Mouse (Mus musculus): ENCODE results near the gene Bmp5. TPM values are rescaled to one million over a fixed set of nuclear protein-coding genes. Genes with fewer than 3 reads are reported as not detected.
A peak's percentile ranks its signal among the peaks of the same experiment; 100 is the strongest.
"Not testable (repeated sequence)": the region's sequence is repeated elsewhere in the genome, so short reads cannot be mapped to it uniquely, and the experiment has no call there.

Bmp5 gene
- polyA plus RNA-seq, 1 experiment from 2014 or later: 3.7 TPM

- H3K27ac ChIP-seq (replicated peaks; ENCODE audit: low read depth, low read length): no peak overlapping the region
- WGBS: 18% methylated on average over 5 of the region's 5 CpGs
- H3K36me3 ChIP-seq (ENCODE audit: control insufficient read depth, insufficient read depth, low read length): no peaks in the 10 kb centered on the region
- DNase-seq (no peak), ATAC-seq (ENCODE audit: low FRiP score, low TSS enrichment) (no peak)
- no peaks in the 10 kb centered on the region for H3K9me3 ChIP-seq (ENCODE audit: control insufficient read depth, low read length)
- no peaks in the 10 kb centered on the region for H3K27me3 ChIP-seq (ENCODE audit: control insufficient read depth, insufficient read depth, low read length)
- no peak overlapping the region for H3K9ac ChIP-seq (replicated peaks; ENCODE audit: low read length)
- H3K4me1 ChIP-seq (ENCODE audit: control insufficient read depth, insufficient read depth, low read length): no peaks in the 10 kb centered on the region
- no peak overlapping the region for H3K4me2 ChIP-seq (ENCODE audit: low read length)
- H3K4me3 ChIP-seq (replicated peaks; ENCODE audit: low read depth, low read length): no peak overlapping the region
Observed at GRCm38 (mm10) chr9:75780558-75781276, 5.6 kb downstream of the Bmp5 start.

GRCm38 (mm10) chr9:75781600-75781999 lies 6.4 kb downstream of the Bmp5 start:
- Histone ChIP-seq H3K27me3 (ENCODE audit: control insufficient read depth, insufficient read depth, low read length) (no peaks in the 10 kb centered on the region), H3K36me3 (ENCODE audit: control insufficient read depth, insufficient read depth, low read length) (no peaks in the 10 kb centered on the region), H3K4me1 (ENCODE audit: control insufficient read depth, insufficient read depth, low read length) (no peaks in the 10 kb centered on the region), H3K4me3 (replicated peaks; ENCODE audit: low read depth, low read length) (no peak overlapping the region), H3K27ac (replicated peaks; ENCODE audit: low read depth, low read length) (no peak overlapping the region), H3K9ac (replicated peaks; ENCODE audit: low read length) (no peak overlapping the region), H3K4me2 (ENCODE audit: low read length) (no peak overlapping the region), H3K9me3 (ENCODE audit: control insufficient read depth, low read length) (no peaks in the 10 kb centered on the region)
- DNase-seq: peak; percentile 12
- WGBS: 15% methylated on average over 5 of the region's 5 CpGs
- no peak for ATAC-seq (ENCODE audit: low FRiP score, low TSS enrichment)

DNA sequence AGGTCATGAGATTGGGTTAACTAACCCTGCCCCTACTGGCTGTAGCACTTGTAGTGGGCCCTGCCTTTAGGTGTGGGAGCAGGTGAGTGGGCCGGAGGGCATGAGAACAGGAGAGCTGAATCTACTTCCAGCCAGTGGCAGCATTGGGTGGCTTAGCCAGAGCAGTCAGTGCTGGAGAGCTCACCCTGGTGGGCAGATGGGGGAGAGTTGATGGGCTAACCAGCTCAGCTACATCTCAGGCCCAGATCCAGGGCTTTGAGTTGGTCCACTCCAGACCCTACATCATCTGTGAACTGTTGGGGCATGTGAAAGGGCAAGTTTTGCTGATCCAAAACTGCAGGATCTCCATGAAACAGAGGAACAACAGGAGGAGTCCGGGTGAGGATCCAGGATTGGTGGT lies 8.4 kb downstream of the Bmp5 start:
- 89% methylated on average over 2 of the region's 2 CpGs for WGBS
- Histone ChIP-seq H3K27me3 (ENCODE audit: control insufficient read depth, insufficient read depth, low read length) (no peaks in the 10 kb centered on the region), H3K27ac (replicated peaks; ENCODE audit: low read depth, low read length) (no peak overlapping the region), H3K9ac (replicated peaks; ENCODE audit: low read length) (no peak overlapping the region), H3K4me3 (replicated peaks; ENCODE audit: low read depth, low read length) (no peak overlapping the region), H3K9me3 (ENCODE audit: control insufficient read depth, low read length) (no peaks in the 10 kb centered on the region), H3K4me1 (ENCODE audit: control insufficient read depth, insufficient read depth, low read length) (no peaks in the 10 kb centered on the region), H3K4me2 (ENCODE audit: low read length) (no peak overlapping the region), H3K36me3 (ENCODE audit: control insufficient read depth, insufficient read depth, low read length) (no peaks in the 10 kb centered on the region)
- ATAC-seq (ENCODE audit: low FRiP score, low TSS enrichment) (no peak), DNase-seq (no peak)

DNA sequence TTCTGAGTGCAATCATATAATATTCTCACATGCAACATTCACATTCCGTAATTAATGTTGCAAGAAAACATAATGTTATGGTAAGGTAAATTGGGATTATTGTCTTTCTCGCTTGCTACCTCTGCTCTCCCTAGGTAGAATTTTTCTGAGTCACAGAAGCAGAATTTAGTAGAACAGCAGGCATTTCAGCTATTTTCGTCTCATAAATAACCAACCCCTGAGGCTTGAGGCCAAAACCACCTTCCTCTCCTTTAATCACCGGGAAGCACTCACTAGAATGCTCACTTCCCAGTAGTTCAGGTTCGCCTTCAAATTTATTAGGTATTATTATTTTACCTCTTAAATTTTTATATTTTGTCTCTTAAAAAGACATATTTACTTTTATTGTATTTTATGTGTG lies 10.8 kb downstream of the Bmp5 start:
- Histone ChIP-seq H3K4me2 (ENCODE audit: low read length) (no peak overlapping the region), H3K27me3 (ENCODE audit: control insufficient read depth, insufficient read depth, low read length) (no peaks in the 10 kb centered on the region), H3K4me1 (ENCODE audit: control insufficient read depth, insufficient read depth, low read length) (no peaks in the 10 kb centered on the region), H3K9ac (replicated peaks; ENCODE audit: low read length) (no peak overlapping the region), H3K27ac (replicated peaks; ENCODE audit: low read depth, low read length) (no peak overlapping the region), H3K4me3 (replicated peaks; ENCODE audit: low read depth, low read length) (no peak overlapping the region), H3K9me3 (ENCODE audit: control insufficient read depth, low read length) (no peaks in the 10 kb centered on the region), H3K36me3 (ENCODE audit: control insufficient read depth, insufficient read depth, low read length) (no peaks in the 10 kb centered on the region)
- DNase-seq (no peak), ATAC-seq (ENCODE audit: low FRiP score, low TSS enrichment) (no peak)
- WGBS: 93% methylated on average over 5 of the region's 5 CpGs

DNA sequence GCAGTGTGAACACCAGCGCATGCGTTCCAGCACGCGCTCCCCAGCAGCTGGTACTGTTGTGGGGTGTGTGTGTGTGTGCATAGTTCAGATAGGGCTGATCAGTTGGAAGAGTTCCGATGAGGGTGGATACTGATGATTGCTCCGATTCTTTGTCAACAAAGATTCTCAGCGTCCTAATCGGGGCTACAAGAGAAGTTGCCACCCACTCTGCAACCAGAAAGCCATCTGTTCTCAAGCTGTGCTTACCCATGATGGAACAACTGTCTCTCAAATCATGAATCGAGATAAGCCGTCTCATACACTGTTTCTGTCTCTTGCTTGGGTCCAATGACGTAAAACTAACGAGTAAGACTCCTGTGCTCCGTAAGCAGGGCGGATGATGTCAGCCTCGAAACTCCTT lies 12.0 kb downstream of the Bmp5 start:
- H3K27ac ChIP-seq (replicated peaks; ENCODE audit: low read depth, low read length): no peak overlapping the region
- ATAC-seq (ENCODE audit: low FRiP score, low TSS enrichment) (no peak), DNase-seq (no peak)
- no peaks in the 10 kb centered on the region for H3K36me3 ChIP-seq (ENCODE audit: control insufficient read depth, insufficient read depth, low read length)
- H3K4me2 ChIP-seq (ENCODE audit: low read length): no peak overlapping the region
- H3K4me1 ChIP-seq (ENCODE audit: control insufficient read depth, insufficient read depth, low read length): no peaks in the 10 kb centered on the region
- no peaks in the 10 kb centered on the region for H3K9me3 ChIP-seq (ENCODE audit: control insufficient read depth, low read length)
- H3K4me3 ChIP-seq (replicated peaks; ENCODE audit: low read depth, low read length): no peak overlapping the region
- H3K27me3 ChIP-seq (ENCODE audit: control insufficient read depth, insufficient read depth, low read length): no peaks in the 10 kb centered on the region
- WGBS: 94% methylated on average over 15 of the region's 15 CpGs
- no peak overlapping the region for H3K9ac ChIP-seq (replicated peaks; ENCODE audit: low read length)

- ATAC-seq (ENCODE audit: low FRiP score, low TSS enrichment): no peak
Observed at GRCm38 (mm10) chr9:75789879-75790428, 14.8 kb downstream of the Bmp5 start.

GRCm38 (mm10) chr9:75804940-75805339 lies 29.8 kb downstream of the Bmp5 start:
- 91% methylated on average over 6 of the region's 6 CpGs for WGBS
- no peak for ATAC-seq (ENCODE audit: low FRiP score, low TSS enrichment)
- H3K27ac ChIP-seq (replicated peaks; ENCODE audit: low read depth, low read length): no peak overlapping the region
- H3K9me3 ChIP-seq (ENCODE audit: control insufficient read depth, low read length): no peaks in the 10 kb centered on the region
- no peaks in the 10 kb centered on the region for H3K4me1 ChIP-seq (ENCODE audit: control insufficient read depth, insufficient read depth, low read length)
- H3K4me3 ChIP-seq (replicated peaks; ENCODE audit: low read depth, low read length): no peak overlapping the region
- no peak for DNase-seq
- no peaks in the 10 kb centered on the region for H3K36me3 ChIP-seq (ENCODE audit: control insufficient read depth, insufficient read depth, low read length)
- no peak overlapping the region for H3K9ac ChIP-seq (replicated peaks; ENCODE audit: low read length)
- H3K4me2 ChIP-seq (ENCODE audit: low read length): no peak overlapping the region
- no peaks in the 10 kb centered on the region for H3K27me3 ChIP-seq (ENCODE audit: control insufficient read depth, insufficient read depth, low read length)

More at GRCm38 (mm10) chr9:75789879-75790428, 14.8 kb downstream of the Bmp5 start:
- Histone ChIP-seq H3K4me1 (ENCODE audit: control insufficient read depth, insufficient read depth, low read length) (no peaks in the 10 kb centered on the region), H3K9ac (replicated peaks; ENCODE audit: low read length) (no peak overlapping the region), H3K36me3 (ENCODE audit: control insufficient read depth, insufficient read depth, low read length) (no peaks in the 10 kb centered on the region), H3K27ac (replicated peaks; ENCODE audit: low read depth, low read length) (no peak overlapping the region), H3K4me2 (ENCODE audit: low read length) (no peak overlapping the region), H3K4me3 (replicated peaks; ENCODE audit: low read depth, low read length) (no peak overlapping the region), H3K27me3 (ENCODE audit: control insufficient read depth, insufficient read depth, low read length) (no peaks in the 10 kb centered on the region), H3K9me3 (ENCODE audit: control insufficient read depth, low read length) (no peaks in the 10 kb centered on the region)
- 52% methylated on average over 7 of the region's 7 CpGs for WGBS
- no peak for DNase-seq

DNA sequence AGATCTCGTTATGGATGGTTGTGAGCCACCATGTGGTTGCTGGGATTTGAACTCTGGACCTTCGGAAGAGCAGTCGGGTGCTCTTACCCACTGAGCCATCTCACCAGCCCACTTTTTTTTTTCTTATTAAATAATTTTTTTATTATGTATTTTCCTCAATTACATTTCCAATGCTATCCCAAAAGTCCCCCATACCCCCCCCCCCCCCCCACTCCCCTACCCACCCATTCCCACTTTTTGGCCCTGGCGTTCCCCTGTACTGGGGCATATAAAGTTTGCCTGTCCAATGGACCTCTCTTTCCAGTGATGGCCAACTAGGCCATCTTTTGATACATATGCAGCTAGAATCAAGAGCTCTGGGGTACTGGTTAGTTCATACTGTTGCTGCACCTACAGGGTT lies 33.0 kb downstream of the Bmp5 start:
- H3K27ac ChIP-seq (replicated peaks; ENCODE audit: low read depth, low read length); DNase-seq; H3K4me1 ChIP-seq (ENCODE audit: control insufficient read depth, insufficient read depth, low read length); H3K9me3 ChIP-seq (ENCODE audit: control insufficient read depth, low read length); H3K4me2 ChIP-seq (ENCODE audit: low read length); H3K36me3 ChIP-seq (ENCODE audit: control insufficient read depth, insufficient read depth, low read length); H3K4me3 ChIP-seq (replicated peaks; ENCODE audit: low read depth, low read length); H3K9ac ChIP-seq (replicated peaks; ENCODE audit: low read length); H3K27me3 ChIP-seq (ENCODE audit: control insufficient read depth, insufficient read depth, low read length): not testable (repeated sequence)
- 80% methylated on average over 3 of the region's 4 CpGs for WGBS
- ATAC-seq (ENCODE audit: low FRiP score, low TSS enrichment): peak; percentile 83

DNA sequence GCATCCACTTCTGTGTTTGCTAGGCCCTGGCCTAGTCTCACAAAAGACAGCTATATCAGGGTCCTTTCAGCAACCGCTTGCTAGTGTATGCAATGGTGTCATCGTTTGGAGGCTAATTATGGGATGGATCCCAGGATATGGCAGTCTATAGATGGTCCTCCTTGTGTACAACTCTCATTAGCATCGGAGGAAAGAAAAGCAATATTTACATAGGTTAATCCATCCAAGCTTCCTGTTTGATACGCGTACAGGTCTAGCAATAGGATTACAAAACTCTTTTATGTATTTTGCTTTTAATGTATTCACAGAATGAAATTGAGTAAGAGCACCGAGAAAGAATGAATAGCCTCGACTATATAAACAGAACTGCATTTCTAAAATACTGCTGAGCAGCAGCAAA lies 33.5 kb downstream of the Bmp5 start:
- no peak overlapping the region for H3K4me2 ChIP-seq (ENCODE audit: low read length)
- DNase-seq: no peak
- H3K36me3 ChIP-seq (ENCODE audit: control insufficient read depth, insufficient read depth, low read length): no peaks in the 10 kb centered on the region
- no peaks in the 10 kb centered on the region for H3K27me3 ChIP-seq (ENCODE audit: control insufficient read depth, insufficient read depth, low read length)
- no peaks in the 10 kb centered on the region for H3K4me1 ChIP-seq (ENCODE audit: control insufficient read depth, insufficient read depth, low read length)
- H3K9me3 ChIP-seq (ENCODE audit: control insufficient read depth, low read length): no peaks in the 10 kb centered on the region
- 36% methylated on average over 7 of the region's 7 CpGs for WGBS
- H3K9ac ChIP-seq (replicated peaks; ENCODE audit: low read length): no peak overlapping the region
- no peak overlapping the region for H3K4me3 ChIP-seq (replicated peaks; ENCODE audit: low read depth, low read length)
- no peak for ATAC-seq (ENCODE audit: low FRiP score, low TSS enrichment)
- H3K27ac ChIP-seq (replicated peaks; ENCODE audit: low read depth, low read length): no peak overlapping the region
